Mouse (Mus musculus) T-helper 1 cell (primary cell): ENCODE data around the gene Cog3.

ENCODE experiments used
- in situ Hi-C: fragments of 300-600 bp; cut with MboI, MseI; formaldehyde crosslinking; loops from one replicate; pipeline ENCODE4 v1.15.1; 2025; ENCODE audit warnings: high pct_unique_total_duplicates

Gene Cog3

GRCm38 (mm10) chr14:75706647-75707046, 47.7 kb downstream of the Cog3 start:
- in situ Hi-C loops: no loop called here

- in situ Hi-C loops: no loop called here
Observed at GRCm38 (mm10) chr14:75697928-75698327, 56.4 kb downstream of the Cog3 start.

- in situ Hi-C loops: no loop called here
Observed at GRCm38 (mm10) chr14:75696096-75696495, 58.2 kb downstream of the Cog3 start.

GRCm38 (mm10) chr14:75690428-75690827, 63.9 kb downstream of the Cog3 start:
- in situ Hi-C loops: no loop called here

- in situ Hi-C loops: loop anchor here (10.0 kb wide), 1 partner anchor 1148 kb away; no protein-coding TSS in a partner anchor
Observed at GRCm38 (mm10) chr14:75676316-75676715, 78.0 kb downstream of the Cog3 start.

- in situ Hi-C loops: no loop called here
Observed at GRCm38 (mm10) chr14:75669085-75669645, 85.2 kb downstream of the Cog3 start.

- in situ Hi-C loops: no loop called here
Observed at GRCm38 (mm10) chr14:75665430-75666180, 88.7 kb downstream of the Cog3 start.

- in situ Hi-C loops: no loop called here
Observed at GRCm38 (mm10) chr14:75661548-75661947, 92.8 kb downstream of the Cog3 start.

- in situ Hi-C loops: no loop called here
Observed at GRCm38 (mm10) chr14:75660936-75661335, 93.4 kb downstream of the Cog3 start.
